Mouse (Mus musculus): ENCODE measurements around the gene Guca1a.
"Not testable (repeated sequence)": the region's sequence is repeated elsewhere in the genome, so short reads cannot be mapped to it uniquely, and the experiment has no call there.

GRCm38 (mm10) chr17:47422616-47423015 lies 22.2 kb upstream of the Guca1a start:
- TF ChIP-seq CTCF, EP300 (IDR thresholded peaks at IDR 0.05; ENCODE audit: low read depth): not testable (repeated sequence)
